Mouse (Mus musculus) frontal cortex, adult (tissue): ENCODE data around the gene Opn1mw.
A peak's percentile ranks its signal among the peaks of the same experiment; 100 is the strongest.
"Not testable (repeated sequence)": the region's sequence is repeated elsewhere in the genome, so short reads cannot be mapped to it uniquely, and the experiment has no call there.

Experiments
- ATAC-seq: cut with Nextera tagmentation; 2 replicates; pipeline ENCODE4 v1.9.2; 2017; ENCODE audit warnings: mild to moderate bottlenecking, moderate library complexity, mixed read lengths; ENCODE audit not compliant: low TSS enrichment

Opn1mw gene

GRCm38 (mm10) chrX:74127164-74127563, at the start of gene Opn1mw:
Gene Opn1mw (plus strand): TSS chrX:74127464.
- no peak for ATAC-seq

- peak; percentile 31 for ATAC-seq
Observed at GRCm38 (mm10) chrX:74084276-74084837, 42.9 kb upstream of the Opn1mw start.

GRCm38 (mm10) chrX:74084946-74085498, 42.2 kb upstream of the Opn1mw start:
- ATAC-seq, result peak; percentile 76

GRCm38 (mm10) chrX:74085601-74086038, 41.6 kb upstream of the Opn1mw start:
- ATAC-seq, result peak; percentile 95

- no peak for ATAC-seq
Observed at GRCm38 (mm10) chrX:74095130-74095529, 32.1 kb upstream of the Opn1mw start.

GRCm38 (mm10) chrX:74103457-74104188, 23.6 kb upstream of the Opn1mw start:
- peak; percentile 85 for ATAC-seq

- ATAC-seq, result no peak
Observed at GRCm38 (mm10) chrX:74105916-74106315, 21.3 kb upstream of the Opn1mw start.

- no peak for ATAC-seq
Observed at GRCm38 (mm10) chrX:74108747-74109146, 18.5 kb upstream of the Opn1mw start.

- no peak for ATAC-seq
Observed at GRCm38 (mm10) chrX:74114036-74114435, 13.2 kb upstream of the Opn1mw start.

- peak; percentile 93 for ATAC-seq
Observed at GRCm38 (mm10) chrX:74115511-74115910, 11.8 kb upstream of the Opn1mw start.

- no peak for ATAC-seq
Observed at GRCm38 (mm10) chrX:74124975-74125374, 2.3 kb upstream of the Opn1mw start.

- ATAC-seq, result not testable (repeated sequence)
Observed at GRCm38 (mm10) chrX:74135263-74135662, 8.0 kb downstream of the Opn1mw start, which contains the start of gene Mecp2. Gene Mecp2 (minus strand): TSS chrX:74135363.

GRCm38 (mm10) chrX:74167738-74168137, 40.5 kb downstream of the Opn1mw start, which contains the start of gene Tex28:
Gene Tex28 (minus strand): TSS chrX:74167838.
- ATAC-seq, result no peak

- ATAC-seq, result no peak
Observed at GRCm38 (mm10) chrX:74176959-74177358, 49.7 kb downstream of the Opn1mw start, which contains the start of gene Tktl1. Gene Tktl1 (plus strand): TSS chrX:74177259.
